Comparison of ENCODE assay signal across 11 mouse cellular contexts in genomic region chr10:79792339-79793040, GRCm38 (mm10). TPM values are rescaled to one million over a fixed set of nuclear protein-coding genes. Genes with fewer than 3 reads are reported as not detected.
A peak's percentile ranks its signal among the peaks of the same experiment; 100 is the strongest.
DNase-seq lines count a peak whose midpoint lies in the region; ATAC-seq and TF ChIP-seq lines count a peak whose summit lies in the region.
"Had no signal": no experiment of that assay in that cellular context is flagged by ENCODE, and none has a peak within 500 bp of the region (broad histone marks: within the 10 kb centered on the region; RNA-seq: fewer than 3 reads in every experiment).

No protein-coding gene starts in this region.

- peak overlapping the region; percentile 66; the same call in 1 of the 2 replicates for H3K4me3 ChIP-seq in layer of hippocampus, adult 2 months
- peak overlapping the region; percentile 95; the same call in 1 of the 2 replicates for H3K4me3 ChIP-seq in embryonic facial prominence, embryonic 10.5 days
- H3K4me3 ChIP-seq in midbrain, postnatal 0 days (ENCODE audit: low read depth, low read length), result peak overlapping the region; percentile 96

- H3K4me2 ChIP-seq in midbrain, postnatal 0 days (ENCODE audit: low read depth, low read length, poor library complexity, severe bottlenecking), result peak overlapping the region; percentile 80

- 79% methylated on average over 5 of the region's 5 CpGs for WGBS in embryonic facial prominence, embryonic 10.5 days
- 86% methylated on average over 5 of the region's 5 CpGs for WGBS in midbrain, postnatal 0 days

- peaks cover 43% of the 10 kb centered on the region for H3K4me1 ChIP-seq in embryonic facial prominence, embryonic 10.5 days
- peaks cover 13% of the 10 kb centered on the region; the same call in 1 of the 2 replicates for H3K4me1 ChIP-seq in midbrain, postnatal 0 days (ENCODE audit: insufficient read depth, low read length)

- H3K27ac ChIP-seq in layer of hippocampus, adult 2 months, result peak overlapping the region; percentile 99
- 0 out of 2 replicates have a peak overlapping the region, but pooled peaks have one; percentile 97 for H3K27ac ChIP-seq in embryonic facial prominence, embryonic 10.5 days (replicated peaks)
- no peak overlapping the region for H3K27ac ChIP-seq in midbrain, postnatal 0 days (ENCODE audit: low read depth, low read length)
- H3K27ac ChIP-seq: liver, embryonic 14.5 days had no signal

- peak; percentile 92 for DNase-seq in heart, adult 11 months
- no peak for DNase-seq in heart, postnatal 4 days
- no peak for DNase-seq in layer of hippocampus, adult 2 months (ENCODE audit: low spot score in 2 of 2)
- DNase-seq in layer of hippocampus, adult 9-11 months, result no peak
- no peak for DNase-seq in embryonic facial prominence, embryonic 10.5 days (ENCODE audit: low spot score)
- no peak for DNase-seq in midbrain, postnatal 0 days (ENCODE audit: low spot score)
- no peak for DNase-seq in thymus, postnatal 36 days
- no peak for DNase-seq in layer of hippocampus, adult 8-10 months (ENCODE audit: low spot score in 2 of 2)

- ATAC-seq in midbrain, postnatal 0 days (ENCODE audit: low FRiP score), result no peak

- no peaks in the 10 kb centered on the region; the same call in 1 of the 2 replicates for H3K27me3 ChIP-seq in embryonic facial prominence, embryonic 10.5 days (replicated peaks; ENCODE audit: low read depth, poor library complexity, severe bottlenecking)
- H3K27me3 ChIP-seq in midbrain, postnatal 0 days (ENCODE audit: insufficient read depth, low read length), result no peaks in the 10 kb centered on the region
- H3K27me3 ChIP-seq: heart, embryonic 12.5 days; Patski had no signal

- no peaks in the 10 kb centered on the region for H3K9me3 ChIP-seq in embryonic facial prominence, embryonic 10.5 days
- no peaks in the 10 kb centered on the region for H3K9me3 ChIP-seq in midbrain, postnatal 0 days (ENCODE audit: low read length)
- H3K9me3 ChIP-seq: heart, embryonic 12.5 days had no signal

- TF ChIP-seq CTCF in layer of hippocampus, adult 2 months (conservative IDR thresholded peaks at IDR 0.05), result no peak
- TF ChIP-seq CTCF in midbrain, postnatal 0 days (IDR thresholded peaks at IDR 0.05), result no peak

- peaks cover 15% of the 10 kb centered on the region for H3K36me3 ChIP-seq in embryonic facial prominence, embryonic 10.5 days (replicated peaks)
- H3K36me3 ChIP-seq in midbrain, postnatal 0 days (ENCODE audit: insufficient read depth, low read length), result no peaks in the 10 kb centered on the region

- peak overlapping the region; percentile 98; the same call in 1 of the 2 replicates for H3K9ac ChIP-seq in midbrain, postnatal 0 days (replicated peaks; ENCODE audit: low read length, poor library complexity, severe bottlenecking)
- H3K9ac ChIP-seq: liver, embryonic 14.5 days had no signal

RNA-seq across cellular contexts. Expression of gene Palm, which starts 0.9 kb away (rescaled TPM):
- 10 to 100 TPM; 78.5 to 88.6 TPM for total RNA-seq in heart, postnatal 4 days (2021)
- total RNA-seq in layer of hippocampus, adult 2 months (2021), result 100 to 1,000 TPM; 275 to 277 TPM
- polyA plus RNA-seq in embryonic facial prominence, embryonic 10.5 days (2016; fragmentation: Nextera tagmentation; extraction: Ambion mirVana), result 127 and 129 TPM in 2 replicates
- 161 and 165 TPM in 2 replicates for total RNA-seq in midbrain, postnatal 0 days (2014; rRNA removed)
- polyA plus RNA-seq in midbrain, postnatal 0 days (2015; fragmentation: Nextera tagmentation; extraction: Ambion mirVana), result 302 and 308 TPM in 2 replicates
- 100 to 1,000 TPM; 244 to 264 (median 260) TPM for total RNA-seq in layer of hippocampus, adult 8-10 months (2022)

RNA-seq across cellular contexts. Expression of gene Prss57, which starts 1.7 kb away (rescaled TPM):
- not detected for total RNA-seq in heart, postnatal 4 days (2021)
- total RNA-seq in layer of hippocampus, adult 2 months (2021), result under 1 TPM; 0.26 to 0.37 TPM
- polyA plus RNA-seq in embryonic facial prominence, embryonic 10.5 days (2016; fragmentation: Nextera tagmentation; extraction: Ambion mirVana), result 0.05 TPM in 1 of 2 replicates, not detected in the other
- 1.1 TPM in 1 of 2 replicates, not detected in the other for total RNA-seq in midbrain, postnatal 0 days (2014; rRNA removed)
- 0.09 and 0.25 TPM in 2 replicates for polyA plus RNA-seq in midbrain, postnatal 0 days (2015; fragmentation: Nextera tagmentation; extraction: Ambion mirVana)
- under 1 TPM in 3 of 4 experiments, not detected in 1; 0.43 to 0.83 (median 0.50) TPM for total RNA-seq in layer of hippocampus, adult 8-10 months (2022)
- polyA plus RNA-seq: Patski had no signal

RNA-seq across cellular contexts. Expression of gene Fstl3, which starts 15.4 kb away (rescaled TPM):
- 10 to 100 TPM; 10.3 TPM for total RNA-seq in heart, postnatal 4 days (2021)
- total RNA-seq in layer of hippocampus, adult 2 months (2021), result 1 to 10 TPM; 2.5 to 2.7 TPM
- polyA plus RNA-seq in embryonic facial prominence, embryonic 10.5 days (2016; fragmentation: Nextera tagmentation; extraction: Ambion mirVana), result 1.9 and 2.2 TPM in 2 replicates
- total RNA-seq in midbrain, postnatal 0 days (2014; rRNA removed), result 3.3 and 3.4 TPM in 2 replicates
- polyA plus RNA-seq in midbrain, postnatal 0 days (2015; fragmentation: Nextera tagmentation; extraction: Ambion mirVana), result 3.0 and 3.9 TPM in 2 replicates
- 1 to 10 TPM; 2.2 to 2.9 (median 2.4) TPM for total RNA-seq in layer of hippocampus, adult 8-10 months (2022)

RNA-seq across cellular contexts. Expression of gene Rnf126, which starts 25.7 kb away (rescaled TPM):
- total RNA-seq in heart, postnatal 4 days (2021), result 10 to 100 TPM; 40.3 to 45.9 TPM
- total RNA-seq in layer of hippocampus, adult 2 months (2021), result 10 to 100 TPM; 85.0 to 88.3 TPM
- 125 and 126 TPM in 2 replicates for polyA plus RNA-seq in embryonic facial prominence, embryonic 10.5 days (2016; fragmentation: Nextera tagmentation; extraction: Ambion mirVana)
- 79.6 and 107 TPM in 2 replicates for total RNA-seq in midbrain, postnatal 0 days (2014; rRNA removed)
- 121 and 134 TPM in 2 replicates for polyA plus RNA-seq in midbrain, postnatal 0 days (2015; fragmentation: Nextera tagmentation; extraction: Ambion mirVana)
- 10 to 100 TPM; 72.4 to 82.9 (median 75.8) TPM for total RNA-seq in layer of hippocampus, adult 8-10 months (2022)

RNA-seq across cellular contexts. Expression of gene Misp, which starts 28.3 kb away (rescaled TPM):
- total RNA-seq in heart, postnatal 4 days (2021), result under 1 TPM; 0.14 to 0.45 TPM
- 1 to 10 TPM in 1 of 2 experiments, under 1 TPM in 1; 0.54 to 1.1 TPM for total RNA-seq in layer of hippocampus, adult 2 months (2021)
- polyA plus RNA-seq in embryonic facial prominence, embryonic 10.5 days (2016; fragmentation: Nextera tagmentation; extraction: Ambion mirVana), result 1.7 and 2.2 TPM in 2 replicates
- total RNA-seq in midbrain, postnatal 0 days (2014; rRNA removed), result 0.24 TPM in 1 of 2 replicates, not detected in the other
- polyA plus RNA-seq in midbrain, postnatal 0 days (2015; fragmentation: Nextera tagmentation; extraction: Ambion mirVana), result 0.18 and 0.27 TPM in 2 replicates
- total RNA-seq in layer of hippocampus, adult 8-10 months (2022), result 1 to 10 TPM in 2 of 4 experiments, not detected in 2; 1.6 to 1.9 TPM
